Mouse (Mus musculus): Measurements from ENCODE around the gene Fgf15. TPM values are rescaled to one million over a fixed set of nuclear protein-coding genes. Genes with fewer than 3 reads are reported as not detected.

The Fgf15 gene
- polyA plus RNA-seq, 1 experiment from 2014 or later, result 0.21 TPM

GRCm38 (mm10) chr7:144933796-144934195 is 37.5 kb downstream of the Fgf15 start:
- H3K4me2 ChIP-seq, result no peak overlapping the region
- H3K4me1 ChIP-seq, result peaks cover 5% of the 10 kb centered on the region; the same call in 1 of the 2 replicates
- no peaks in the 10 kb centered on the region for H3K9me3 ChIP-seq
- no peak for ATAC-seq (ENCODE audit: insufficient read depth, low FRiP score, low read depth)
- H3K36me3 ChIP-seq, result no peaks in the 10 kb centered on the region
- no peak overlapping the region for H3K4me3 ChIP-seq (replicated peaks)
- 0 out of 2 replicates have a peak, but pooled peaks cover 2% of the 10 kb centered on the region for H3K27me3 ChIP-seq (replicated peaks)
- no peak overlapping the region for H3K27ac ChIP-seq
- WGBS, result 91% methylated on average over 8 of the region's 8 CpGs
- no peak overlapping the region for H3K9ac ChIP-seq

- H3K4me2 ChIP-seq, result no peak overlapping the region
- ATAC-seq (ENCODE audit: insufficient read depth, low FRiP score, low read depth), result no peak
- peaks cover 7% of the 10 kb centered on the region; the same call in 1 of the 2 replicates for H3K27me3 ChIP-seq (replicated peaks)
- H3K36me3 ChIP-seq, result no peaks in the 10 kb centered on the region
- H3K27ac ChIP-seq, result no peak overlapping the region
- peaks cover 6% of the 10 kb centered on the region; the same call in 1 of the 2 replicates for H3K4me1 ChIP-seq
- H3K9me3 ChIP-seq, result no peaks in the 10 kb centered on the region
- WGBS, result 67% methylated on average over 5 of the region's 5 CpGs
- H3K4me3 ChIP-seq (replicated peaks), result no peak overlapping the region
- no peak overlapping the region for H3K9ac ChIP-seq
These were observed 38.6 kb downstream of the Fgf15 start for GRCm38 (mm10) chr7:144934901-144935300.

DNA sequence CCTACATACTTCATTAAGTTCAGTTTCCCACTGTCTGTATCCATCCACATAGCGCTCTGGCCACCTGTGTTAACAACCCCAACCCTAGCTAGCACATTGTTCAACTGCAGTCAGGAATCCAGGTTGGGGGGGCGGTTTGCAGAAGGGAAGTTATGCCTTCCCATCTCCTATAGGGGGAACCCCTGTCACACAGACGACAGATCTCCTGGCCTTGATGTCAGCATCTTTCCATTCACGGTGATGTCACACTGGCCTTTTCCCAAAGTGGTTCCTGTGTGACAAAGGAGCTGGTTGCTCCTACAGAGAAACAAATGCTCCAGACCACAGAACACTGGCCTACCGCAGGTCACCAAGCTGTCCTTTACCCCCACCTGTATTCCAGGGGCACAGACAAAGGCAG is 39.2 kb downstream of the Fgf15 start:
- no peak overlapping the region for H3K4me3 ChIP-seq (replicated peaks)
- WGBS, result 53% methylated on average over 5 of the region's 5 CpGs
- no peak overlapping the region for H3K27ac ChIP-seq
- peaks cover 7% of the 10 kb centered on the region; the same call in 1 of the 2 replicates for H3K27me3 ChIP-seq (replicated peaks)
- H3K4me1 ChIP-seq, result peaks cover 12% of the 10 kb centered on the region
- no peak overlapping the region for H3K9ac ChIP-seq
- H3K36me3 ChIP-seq, result no peaks in the 10 kb centered on the region
- H3K9me3 ChIP-seq, result no peaks in the 10 kb centered on the region
- no peak for ATAC-seq (ENCODE audit: insufficient read depth, low FRiP score, low read depth)
- H3K4me2 ChIP-seq, result no peak overlapping the region

DNA sequence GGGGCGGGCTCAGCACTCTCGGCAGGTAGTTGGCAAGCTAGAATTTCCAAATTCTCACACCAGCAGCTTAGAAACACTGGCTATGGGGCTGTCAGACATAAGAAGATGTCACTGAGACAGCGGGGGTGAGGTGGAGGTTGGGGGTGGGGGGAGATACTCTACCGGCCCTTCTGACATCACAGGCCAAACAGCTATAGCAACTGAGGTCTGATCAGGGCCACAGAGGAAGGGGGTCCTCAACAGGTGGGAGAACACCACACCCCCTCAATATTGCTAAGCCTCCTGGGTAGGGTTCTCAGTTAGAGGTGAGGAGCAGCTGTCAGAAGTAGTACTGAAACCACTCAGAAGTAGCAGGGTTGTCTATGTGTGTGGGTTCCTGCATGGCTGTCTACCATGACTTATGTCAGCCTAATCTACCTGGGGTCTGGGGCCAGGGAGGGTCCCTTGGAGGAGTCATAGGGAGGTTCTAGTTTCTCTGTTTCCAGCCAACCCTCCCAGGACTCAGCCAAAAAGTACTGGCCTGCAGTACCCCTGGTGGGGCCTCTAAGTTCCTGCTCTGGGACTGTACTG is 40.1 kb downstream of the Fgf15 start:
- H3K4me1 ChIP-seq, result peaks cover 17% of the 10 kb centered on the region
- H3K36me3 ChIP-seq, result no peaks in the 10 kb centered on the region

GRCm38 (mm10) chr7:144937490-144937889 is 41.2 kb downstream of the Fgf15 start:
- H3K4me2 ChIP-seq, result peak overlapping the region; percentile 98
- H3K36me3 ChIP-seq, result no peaks in the 10 kb centered on the region
- H3K27me3 ChIP-seq (replicated peaks), result peaks cover 8% of the 10 kb centered on the region; the same call in 1 of the 2 replicates
- H3K4me3 ChIP-seq (replicated peaks), result peak overlapping the region; percentile 50
- H3K9ac ChIP-seq, result peak overlapping the region; percentile 24; the same call in 1 of the 2 replicates
- no peak; the same call in 1 of the 2 replicates for ATAC-seq (ENCODE audit: insufficient read depth, low FRiP score, low read depth)
- WGBS, result 2% methylated on average over 20 of the region's 20 CpGs
- H3K4me1 ChIP-seq, result peaks cover 22% of the 10 kb centered on the region
- H3K9me3 ChIP-seq, result no peaks in the 10 kb centered on the region
- H3K27ac ChIP-seq, result no peak overlapping the region

More for the DNA sequence above, 40.1 kb downstream of the Fgf15 start:
- 84% methylated on average over 4 of the region's 4 CpGs for WGBS
- Histone ChIP-seq H3K9ac (no peak overlapping the region), H3K9me3 (no peaks in the 10 kb centered on the region), H3K4me2 (no peak overlapping the region), H3K27me3 (replicated peaks) (peaks cover 7% of the 10 kb centered on the region; the same call in 1 of the 2 replicates), H3K27ac (no peak overlapping the region), H3K4me3 (replicated peaks) (no peak overlapping the region)
- no peak for ATAC-seq (ENCODE audit: insufficient read depth, low FRiP score, low read depth)

GRCm38 (mm10) chr7:144937899-144938517 is 41.7 kb downstream of the Fgf15 start:
- Histone ChIP-seq H3K9me3 (no peaks in the 10 kb centered on the region), H3K27me3 (replicated peaks) (peaks cover 13% of the 10 kb centered on the region; the same call in 1 of the 2 replicates), H3K4me3 (replicated peaks) (peak overlapping the region; percentile 50), H3K4me2 (peak overlapping the region; percentile 98), H3K36me3 (no peaks in the 10 kb centered on the region), H3K27ac (no peak overlapping the region), H3K4me1 (peaks cover 27% of the 10 kb centered on the region), H3K9ac (peak overlapping the region; percentile 24; the same call in 1 of the 2 replicates)
- no peak for ATAC-seq (ENCODE audit: insufficient read depth, low FRiP score, low read depth)
- WGBS, result 1% methylated on average over 39 of the region's 39 CpGs

GRCm38 (mm10) chr7:144938661-144939343 is 42.5 kb downstream of the Fgf15 start:
- under 1% methylated on average over 32 of the region's 32 CpGs for WGBS
- H3K4me2 ChIP-seq, result peak overlapping the region; percentile 98
- peak overlapping the region; percentile 50 for H3K4me3 ChIP-seq (replicated peaks)
- peaks cover 33% of the 10 kb centered on the region for H3K4me1 ChIP-seq
- H3K9me3 ChIP-seq, result no peaks in the 10 kb centered on the region
- peaks cover 13% of the 10 kb centered on the region; the same call in 1 of the 2 replicates for H3K27me3 ChIP-seq (replicated peaks)
- peak overlapping the region; percentile 8; the same call in 1 of the 2 replicates for H3K9ac ChIP-seq
- peak overlapping the region; percentile 81 for H3K27ac ChIP-seq
- H3K36me3 ChIP-seq, result no peaks in the 10 kb centered on the region
- ATAC-seq (ENCODE audit: insufficient read depth, low FRiP score, low read depth), result no peak

- ATAC-seq (ENCODE audit: insufficient read depth, low FRiP score, low read depth), result peak; percentile 51; the same call in 1 of the 2 replicates
These were observed 43.1 kb downstream of the Fgf15 start, which contains the start of gene Ccnd1 for GRCm38 (mm10) chr7:144939344-144940002. TSS of gene Ccnd1 (minus strand) at chr7:144939925.

GRCm38 (mm10) chr7:144940003-144940571 is 43.8 kb downstream of the Fgf15 start:
- H3K27ac ChIP-seq, result peak overlapping the region; percentile 74
- no peaks in the 10 kb centered on the region for H3K9me3 ChIP-seq
- peak overlapping the region; percentile 98 for H3K4me2 ChIP-seq
- 2% methylated on average over 17 of the region's 22 CpGs for WGBS
- H3K27me3 ChIP-seq (replicated peaks), result peaks cover 13% of the 10 kb centered on the region; the same call in 1 of the 2 replicates
- H3K9ac ChIP-seq, result 0 out of 2 replicates have a peak overlapping the region, but pooled peaks have one; percentile 1
- H3K4me1 ChIP-seq, result peaks cover 33% of the 10 kb centered on the region
- peak overlapping the region; percentile 50 for H3K4me3 ChIP-seq (replicated peaks)
- ATAC-seq (ENCODE audit: insufficient read depth, low FRiP score, low read depth), result no peak
- no peaks in the 10 kb centered on the region for H3K36me3 ChIP-seq

More at GRCm38 (mm10) chr7:144939344-144940002, 43.1 kb downstream of the Fgf15 start, which contains the start of gene Ccnd1:
- Histone ChIP-seq H3K4me3 (replicated peaks) (peak within 1 kb of the TSS; percentile 50), H3K27ac (peak within 1 kb of the TSS; percentile 88), H3K4me1 (peaks cover 33% of the 10 kb centered on the region), H3K27me3 (replicated peaks) (peaks cover 13% of the 10 kb centered on the region; the same call in 1 of the 2 replicates), H3K9me3 (no peaks in the 10 kb centered on the region), H3K36me3 (no peaks in the 10 kb centered on the region), H3K4me2 (peak within 1 kb of the TSS; percentile 98), H3K9ac (peak within 1 kb of the TSS; percentile 8; the same call in 1 of the 2 replicates)
- WGBS, result 0% methylated on average over 40 of the region's 45 CpGs

- ATAC-seq (ENCODE audit: insufficient read depth, low FRiP score, low read depth), result no peak
- H3K27me3 ChIP-seq (replicated peaks), result peaks cover 13% of the 10 kb centered on the region; the same call in 1 of the 2 replicates
- WGBS, result 4% methylated on average over 11 of the region's 11 CpGs
- peak overlapping the region; percentile 50 for H3K4me3 ChIP-seq (replicated peaks)
- 0 out of 2 replicates have a peak overlapping the region, but pooled peaks have one; percentile 1 for H3K9ac ChIP-seq
- peaks cover 33% of the 10 kb centered on the region for H3K4me1 ChIP-seq
- peak overlapping the region; percentile 98 for H3K4me2 ChIP-seq
- no peaks in the 10 kb centered on the region for H3K36me3 ChIP-seq
- H3K9me3 ChIP-seq, result no peaks in the 10 kb centered on the region
- peak overlapping the region; percentile 88 for H3K27ac ChIP-seq
These were observed 44.3 kb downstream of the Fgf15 start for GRCm38 (mm10) chr7:144940585-144940984.
